Mouse (Mus musculus): ENCODE measurements around the gene Homer1. TPM values are rescaled to one million over a fixed set of nuclear protein-coding genes. Genes with fewer than 3 reads are reported as not detected.

Homer1 gene
- polyA plus RNA-seq (2014; fragmentation: Illumina TruSeq; extraction: RNeasy Lipid Tissue Mini Kit (QIAGEN cat#74804); ENCODE audit: low read depth, low replicate concordance) = 55.9 TPM

GRCm38 (mm10) chr13:93299316-93299715 is at the start of gene Homer1:
Gene Homer1 (plus strand): TSS chr13:93299635.

Other genes starting within 250 kb of the Homer1 start
- 4.7 TPM for gene Cmya5, start 154.9 kb upstream of the Homer1 start, polyA plus RNA-seq (2014; fragmentation: Illumina TruSeq; extraction: RNeasy Lipid Tissue Mini Kit (QIAGEN cat#74804); ENCODE audit: low read depth, low replicate concordance)
- gene Tent2, start 107.2 kb upstream of the Homer1 start, polyA plus RNA-seq (2014; fragmentation: Illumina TruSeq; extraction: RNeasy Lipid Tissue Mini Kit (QIAGEN cat#74804); ENCODE audit: low read depth, low replicate concordance) = 80.0 TPM
- 89.2 TPM for gene Jmy, start 200.2 kb downstream of the Homer1 start, polyA plus RNA-seq (2014; fragmentation: Illumina TruSeq; extraction: RNeasy Lipid Tissue Mini Kit (QIAGEN cat#74804); ENCODE audit: low read depth, low replicate concordance)

Measured in adrenal gland, adult 10 weeks (tissue).